ENCODE assay signal across 22 mouse cellular contexts in the genomic region with DNA sequence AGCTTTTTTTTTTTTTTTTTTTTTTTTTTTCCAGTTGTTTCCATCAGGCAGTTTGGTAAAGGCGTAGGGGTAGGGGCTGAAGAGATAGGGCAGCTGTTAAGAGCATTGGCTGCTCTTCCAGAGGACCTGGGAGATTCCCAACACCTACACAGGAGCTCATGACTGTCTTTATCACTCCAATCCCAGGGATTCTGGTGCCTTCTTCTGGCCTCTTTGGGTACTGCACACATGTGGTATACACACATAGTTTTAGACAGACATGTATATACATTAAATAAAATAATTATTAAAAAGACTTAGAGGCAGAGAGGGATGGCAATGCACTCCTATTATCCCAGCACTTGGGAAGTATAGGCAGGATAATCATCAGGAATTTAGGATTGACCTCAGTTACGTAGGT. TPM values are rescaled to one million over a fixed set of nuclear protein-coding genes. Genes with fewer than 3 reads are reported as not detected.
DNase-seq lines count a peak whose midpoint lies in the region; ATAC-seq and TF ChIP-seq lines count a peak whose summit lies in the region.
"Had no signal": no experiment of that assay in that cellular context is flagged by ENCODE, and none has a peak within 500 bp of the region (broad histone marks: within the 10 kb centered on the region; RNA-seq: fewer than 3 reads in every experiment).

No protein-coding gene starts in this region.

- no peak for DNase-seq in midbrain, postnatal 0 days (ENCODE audit: low spot score)
- DNase-seq in cerebellum, adult 8-10 months, result no peak
- no peak for DNase-seq in thymus, postnatal 25 days
- DNase-seq: adrenal gland, postnatal 25 days; cerebellum, adult 18-20 months; heart, postnatal 4 days; kidney, adult 9 months; liver, embryonic 13.5 days; lung, postnatal 36 days; retina, postnatal 1 day; right cerebral cortex, postnatal 4 days had no signal

- H3K4me1 ChIP-seq in intestine, postnatal 0 days (replicated peaks; ENCODE audit: control insufficient read depth, insufficient read depth, low read length), result no peaks in the 10 kb centered on the region
- H3K4me1 ChIP-seq in intestine, embryonic 16.5 days (ENCODE audit: control insufficient read depth, insufficient read depth, low read length), result peaks cover 6% of the 10 kb centered on the region; the same call in 1 of the 2 replicates
- H3K4me1 ChIP-seq in midbrain, postnatal 0 days (ENCODE audit: insufficient read depth, low read length), result no peaks in the 10 kb centered on the region
- peaks cover 15% of the 10 kb centered on the region for H3K4me1 ChIP-seq in midbrain, embryonic 16.5 days (ENCODE audit: control insufficient read depth, insufficient read depth, low read length)
- H3K4me1 ChIP-seq in embryonic facial prominence, embryonic 15.5 days, result peaks cover 37% of the 10 kb centered on the region

- H3K27ac ChIP-seq in intestine, postnatal 0 days (ENCODE audit: low read depth, low read length), result no peak overlapping the region
- H3K27ac ChIP-seq in intestine, embryonic 16.5 days (ENCODE audit: low read length), result no peak overlapping the region
- no peak overlapping the region for H3K27ac ChIP-seq in midbrain, postnatal 0 days (ENCODE audit: low read depth, low read length)
- no peak overlapping the region for H3K27ac ChIP-seq in midbrain, embryonic 16.5 days (ENCODE audit: low read length)
- H3K27ac ChIP-seq in embryonic facial prominence, embryonic 15.5 days (replicated peaks), result peak overlapping the region; percentile 73
- H3K27ac ChIP-seq: liver, embryonic 13.5 days; midbrain, embryonic 12.5 days had no signal

- no peak for ATAC-seq in intestine, postnatal 0 days
- ATAC-seq in intestine, embryonic 16.5 days, result no peak
- ATAC-seq in midbrain, postnatal 0 days (ENCODE audit: low FRiP score), result no peak
- no peak for ATAC-seq in midbrain, embryonic 16.5 days
- no peak for ATAC-seq in embryonic facial prominence, embryonic 15.5 days (ENCODE audit: insufficient number of reproducible peaks, low FRiP score, low TSS enrichment, low read depth)
- ATAC-seq: activated CD4-positive, CD25-positive, alpha-beta regulatory T cell, adult 4 months had no signal

- no peak overlapping the region for H3K4me3 ChIP-seq in intestine, postnatal 0 days (ENCODE audit: low read depth, low read length)
- no peak overlapping the region for H3K4me3 ChIP-seq in intestine, embryonic 16.5 days (ENCODE audit: low read length)
- no peak overlapping the region for H3K4me3 ChIP-seq in midbrain, postnatal 0 days (ENCODE audit: low read depth, low read length)
- no peak overlapping the region for H3K4me3 ChIP-seq in midbrain, embryonic 16.5 days (ENCODE audit: low read depth, low read length)
- no peak overlapping the region for H3K4me3 ChIP-seq in embryonic facial prominence, embryonic 15.5 days (replicated peaks)
- H3K4me3 ChIP-seq: embryonic facial prominence, embryonic 13.5 days; liver, embryonic 13.5 days; midbrain, embryonic 12.5 days had no signal

- H3K4me2 ChIP-seq in intestine, postnatal 0 days (replicated peaks; ENCODE audit: low read depth), result no peak overlapping the region
- no peak overlapping the region for H3K4me2 ChIP-seq in intestine, embryonic 16.5 days (ENCODE audit: low read depth, low read length)
- no peak overlapping the region for H3K4me2 ChIP-seq in midbrain, postnatal 0 days (ENCODE audit: low read depth, low read length, poor library complexity, severe bottlenecking)
- no peak overlapping the region for H3K4me2 ChIP-seq in midbrain, embryonic 16.5 days (ENCODE audit: low read length)
- H3K4me2 ChIP-seq in embryonic facial prominence, embryonic 15.5 days (replicated peaks), result no peak overlapping the region
- H3K4me2 ChIP-seq: embryonic facial prominence, embryonic 13.5 days; liver, embryonic 13.5 days; midbrain, embryonic 12.5 days had no signal

- peaks cover 79% of the 10 kb centered on the region for H3K36me3 ChIP-seq in intestine, postnatal 0 days (ENCODE audit: control insufficient read depth, insufficient read depth)
- H3K36me3 ChIP-seq in intestine, embryonic 16.5 days (ENCODE audit: control insufficient read depth, insufficient read depth, low read length), result peaks cover 24% of the 10 kb centered on the region
- peaks cover 13% of the 10 kb centered on the region for H3K36me3 ChIP-seq in midbrain, postnatal 0 days (ENCODE audit: insufficient read depth, low read length)
- H3K36me3 ChIP-seq in midbrain, embryonic 16.5 days (ENCODE audit: control insufficient read depth, insufficient read depth, low read length), result peaks cover 12% of the 10 kb centered on the region
- peaks cover 41% of the 10 kb centered on the region for H3K36me3 ChIP-seq in embryonic facial prominence, embryonic 15.5 days

- no peaks in the 10 kb centered on the region for H3K27me3 ChIP-seq in intestine, postnatal 0 days (replicated peaks; ENCODE audit: control insufficient read depth, insufficient read depth, low read length)
- H3K27me3 ChIP-seq in intestine, embryonic 16.5 days (replicated peaks; ENCODE audit: control insufficient read depth, insufficient read depth, low read length), result no peaks in the 10 kb centered on the region
- no peaks in the 10 kb centered on the region for H3K27me3 ChIP-seq in midbrain, postnatal 0 days (ENCODE audit: insufficient read depth, low read length)
- H3K27me3 ChIP-seq in midbrain, embryonic 16.5 days (ENCODE audit: control insufficient read depth, insufficient read depth, low read depth, low read length), result no peaks in the 10 kb centered on the region
- no peaks in the 10 kb centered on the region for H3K27me3 ChIP-seq in embryonic facial prominence, embryonic 15.5 days
- H3K27me3 ChIP-seq: embryonic facial prominence, embryonic 13.5 days; liver, embryonic 13.5 days; midbrain, embryonic 12.5 days had no signal

- peak; percentile 40 for TF ChIP-seq CTCF in intestine, postnatal 0 days (IDR thresholded peaks at IDR 0.05; ENCODE audit: low read depth)
- peak; percentile 27; the same call in 1 of the 2 replicates for TF ChIP-seq CTCF in midbrain, postnatal 0 days (IDR thresholded peaks at IDR 0.05)

- H3K9ac ChIP-seq in intestine, postnatal 0 days (ENCODE audit: low read depth, low read length), result no peak overlapping the region
- H3K9ac ChIP-seq in intestine, embryonic 16.5 days (ENCODE audit: low read depth, low read length), result no peak overlapping the region
- no peak overlapping the region for H3K9ac ChIP-seq in midbrain, postnatal 0 days (replicated peaks; ENCODE audit: low read length, poor library complexity, severe bottlenecking)
- H3K9ac ChIP-seq in midbrain, embryonic 16.5 days (ENCODE audit: low read depth, low read length), result no peak overlapping the region
- H3K9ac ChIP-seq in embryonic facial prominence, embryonic 15.5 days, result no peak overlapping the region
- H3K9ac ChIP-seq: embryonic facial prominence, embryonic 13.5 days; liver, embryonic 13.5 days; midbrain, embryonic 12.5 days had no signal

- 95% methylated on average over 2 of the region's 2 CpGs for WGBS in intestine, postnatal 0 days
- WGBS in intestine, embryonic 16.5 days, result 93% methylated on average over 2 of the region's 2 CpGs
- 98% methylated on average over 2 of the region's 2 CpGs for WGBS in midbrain, postnatal 0 days
- 100% methylated on average over 2 of the region's 2 CpGs for WGBS in midbrain, embryonic 16.5 days
- 96% methylated on average over 2 of the region's 2 CpGs for whole genome bisulfite sequencing in embryonic facial prominence, embryonic 15.5 days

- H3K9me3 ChIP-seq in intestine, postnatal 0 days (ENCODE audit: control insufficient read depth), result no peaks in the 10 kb centered on the region
- H3K9me3 ChIP-seq in intestine, embryonic 16.5 days (ENCODE audit: control insufficient read depth, low read length), result no peaks in the 10 kb centered on the region
- H3K9me3 ChIP-seq in midbrain, postnatal 0 days (ENCODE audit: low read length), result no peaks in the 10 kb centered on the region
- H3K9me3 ChIP-seq in midbrain, embryonic 16.5 days (replicated peaks; ENCODE audit: control insufficient read depth, low read length, poor library complexity, severe bottlenecking), result no peaks in the 10 kb centered on the region
- H3K9me3 ChIP-seq in embryonic facial prominence, embryonic 15.5 days (replicated peaks), result no peaks in the 10 kb centered on the region
- H3K9me3 ChIP-seq: embryonic facial prominence, embryonic 13.5 days; liver, embryonic 13.5 days; midbrain, embryonic 12.5 days had no signal

RNA-seq across cellular contexts. Expression of gene Gpr84, which starts 17.0 kb away (rescaled TPM):
- polyA plus RNA-seq in intestine, postnatal 0 days (2015; fragmentation: Nextera tagmentation; extraction: Ambion mirVana), result not detected in 2 replicates
- 0.09 and 0.20 TPM in 2 replicates for polyA plus RNA-seq in intestine, embryonic 16.5 days (2015; fragmentation: Nextera tagmentation; extraction: Ambion mirVana)
- total RNA-seq in midbrain, postnatal 0 days (2014; rRNA removed), result 0.27 TPM in 1 of 2 replicates, not detected in the other
- 0.29 and 0.37 TPM in 2 replicates for polyA plus RNA-seq in midbrain, postnatal 0 days (2015; fragmentation: Nextera tagmentation; extraction: Ambion mirVana)
- polyA plus RNA-seq in midbrain, embryonic 16.5 days (2015; fragmentation: Nextera tagmentation; extraction: Ambion mirVana), result 0.40 and 0.64 TPM in 2 replicates
- polyA plus RNA-seq in embryonic facial prominence, embryonic 15.5 days (2015; fragmentation: Nextera tagmentation; extraction: Ambion mirVana), result 0.50 and 0.73 TPM in 2 replicates
- total RNA-seq: adrenal gland, postnatal 25 days; heart, postnatal 4 days; neutrophil, adult 5-6 weeks had no signal
- polyA plus RNA-seq: activated CD4-positive, CD25-positive, alpha-beta regulatory T cell, adult 4 months; C2C12; forebrain, embryonic 11.5 days had no signal

RNA-seq across cellular contexts. Expression of gene Copz1, which starts 20.9 kb away (rescaled TPM):
- polyA plus RNA-seq in intestine, postnatal 0 days (2015; fragmentation: Nextera tagmentation; extraction: Ambion mirVana), result 248 and 253 TPM in 2 replicates
- 297 and 298 TPM in 2 replicates for polyA plus RNA-seq in intestine, embryonic 16.5 days (2015; fragmentation: Nextera tagmentation; extraction: Ambion mirVana)
- 127 and 151 TPM in 2 replicates for total RNA-seq in midbrain, postnatal 0 days (2014; rRNA removed)
- 178 and 184 TPM in 2 replicates for polyA plus RNA-seq in midbrain, postnatal 0 days (2015; fragmentation: Nextera tagmentation; extraction: Ambion mirVana)
- polyA plus RNA-seq in midbrain, embryonic 16.5 days (2015; fragmentation: Nextera tagmentation; extraction: Ambion mirVana), result 200 and 205 TPM in 2 replicates
- polyA plus RNA-seq in embryonic facial prominence, embryonic 15.5 days (2015; fragmentation: Nextera tagmentation; extraction: Ambion mirVana), result 264 and 279 TPM in 2 replicates

RNA-seq across cellular contexts. Expression of gene Nfe2, which starts 35.2 kb away (rescaled TPM):
- 0.82 and 0.90 TPM in 2 replicates for polyA plus RNA-seq in intestine, postnatal 0 days (2015; fragmentation: Nextera tagmentation; extraction: Ambion mirVana)
- 3.4 and 5.2 TPM in 2 replicates for polyA plus RNA-seq in intestine, embryonic 16.5 days (2015; fragmentation: Nextera tagmentation; extraction: Ambion mirVana)
- 0.99 and 3.2 TPM in 2 replicates for total RNA-seq in midbrain, postnatal 0 days (2014; rRNA removed)
- 0.26 and 0.32 TPM in 2 replicates for polyA plus RNA-seq in midbrain, postnatal 0 days (2015; fragmentation: Nextera tagmentation; extraction: Ambion mirVana)
- 0.52 and 0.68 TPM in 2 replicates for polyA plus RNA-seq in midbrain, embryonic 16.5 days (2015; fragmentation: Nextera tagmentation; extraction: Ambion mirVana)
- 2.0 and 2.3 TPM in 2 replicates for polyA plus RNA-seq in embryonic facial prominence, embryonic 15.5 days (2015; fragmentation: Nextera tagmentation; extraction: Ambion mirVana)
- total RNA-seq: left cerebral cortex, postnatal 36 days had no signal

RNA-seq across cellular contexts. Expression of gene Zfp385a, which starts 46.5 kb away (rescaled TPM):
- 2.9 and 3.1 TPM in 2 replicates for polyA plus RNA-seq in intestine, postnatal 0 days (2015; fragmentation: Nextera tagmentation; extraction: Ambion mirVana)
- 3.6 and 4.1 TPM in 2 replicates for polyA plus RNA-seq in intestine, embryonic 16.5 days (2015; fragmentation: Nextera tagmentation; extraction: Ambion mirVana)
- 22.0 and 26.5 TPM in 2 replicates for total RNA-seq in midbrain, postnatal 0 days (2014; rRNA removed)
- 26.9 and 28.8 TPM in 2 replicates for polyA plus RNA-seq in midbrain, postnatal 0 days (2015; fragmentation: Nextera tagmentation; extraction: Ambion mirVana)
- polyA plus RNA-seq in midbrain, embryonic 16.5 days (2015; fragmentation: Nextera tagmentation; extraction: Ambion mirVana), result 20.1 and 22.7 TPM in 2 replicates
- 16.1 and 18.9 TPM in 2 replicates for polyA plus RNA-seq in embryonic facial prominence, embryonic 15.5 days (2015; fragmentation: Nextera tagmentation; extraction: Ambion mirVana)
- polyA plus RNA-seq: activated CD4-positive, CD25-positive, alpha-beta regulatory T cell, adult 4 months had no signal

RNA-seq across cellular contexts. Expression of gene Hnrnpa1, which starts 53.1 kb away (rescaled TPM):
- polyA plus RNA-seq in intestine, postnatal 0 days (2015; fragmentation: Nextera tagmentation; extraction: Ambion mirVana), result 219 and 224 TPM in 2 replicates
- 472 and 503 TPM in 2 replicates for polyA plus RNA-seq in intestine, embryonic 16.5 days (2015; fragmentation: Nextera tagmentation; extraction: Ambion mirVana)
- 142 and 190 TPM in 2 replicates for total RNA-seq in midbrain, postnatal 0 days (2014; rRNA removed)
- 540 and 609 TPM in 2 replicates for polyA plus RNA-seq in midbrain, postnatal 0 days (2015; fragmentation: Nextera tagmentation; extraction: Ambion mirVana)
- polyA plus RNA-seq in midbrain, embryonic 16.5 days (2015; fragmentation: Nextera tagmentation; extraction: Ambion mirVana), result 630 and 680 TPM in 2 replicates
- polyA plus RNA-seq in embryonic facial prominence, embryonic 15.5 days (2015; fragmentation: Nextera tagmentation; extraction: Ambion mirVana), result 667 and 669 TPM in 2 replicates
